Mouse (Mus musculus): ENCODE data around the gene Slc6a6. TPM values are rescaled to one million over a fixed set of nuclear protein-coding genes. Genes with fewer than 3 reads are reported as not detected.

Gene Slc6a6
- polyA plus RNA-seq, 1 experiment = 74.2 TPM

- 77% methylated on average over 4 of the region's 4 CpGs for WGBS
- no peak for DNase-seq (ENCODE audit: low read depth, low spot score)
These were observed 16.7 kb upstream of the Slc6a6 start for GRCm38 (mm10) chr6:91667141-91667540.

DNA sequence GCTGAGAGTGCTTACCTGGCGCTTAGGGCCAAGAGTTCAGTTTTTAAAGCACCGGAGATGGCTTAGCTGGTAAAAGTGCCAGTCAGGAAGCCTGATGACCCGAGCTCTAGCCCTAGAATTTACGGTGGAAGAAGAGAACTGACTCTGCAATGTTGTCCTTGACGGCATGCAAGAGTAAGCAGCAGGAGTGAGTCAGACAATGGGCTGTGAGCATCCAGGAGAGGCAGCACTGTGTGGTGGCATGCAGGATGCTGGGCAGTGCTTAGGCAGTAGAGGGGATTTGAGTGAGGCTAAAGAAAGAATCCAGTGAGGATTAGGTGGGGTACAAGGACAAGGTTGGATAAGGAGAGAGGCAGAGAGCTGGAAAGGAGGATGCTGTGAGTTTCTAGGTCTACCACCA, 15.6 kb upstream of the Slc6a6 start:
- DNase-seq (ENCODE audit: low read depth, low spot score) = no peak
- 60% methylated on average over 5 of the region's 5 CpGs for WGBS

DNA sequence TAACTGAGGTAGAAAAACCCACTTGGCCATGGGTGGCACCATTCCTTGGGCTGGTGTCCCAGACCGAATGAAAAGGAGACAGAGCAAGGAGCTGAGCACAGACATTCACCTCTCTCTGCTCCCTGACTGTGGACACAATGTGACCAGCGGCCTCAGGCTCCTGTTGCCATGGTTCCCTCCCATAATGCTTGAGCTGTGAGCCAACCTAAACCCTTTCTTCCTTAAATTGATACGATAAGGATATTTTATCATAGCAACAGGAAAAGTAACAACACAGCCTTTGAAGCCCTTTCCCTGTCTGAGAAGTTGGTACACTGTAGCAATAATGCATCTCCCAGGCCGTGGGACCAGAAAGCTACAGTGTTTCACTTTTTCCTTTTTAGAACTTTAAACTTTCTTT, 14.6 kb upstream of the Slc6a6 start:
- no peak for DNase-seq (ENCODE audit: low read depth, low spot score)
- WGBS = 65% methylated on average over 4 of the region's 4 CpGs

DNA sequence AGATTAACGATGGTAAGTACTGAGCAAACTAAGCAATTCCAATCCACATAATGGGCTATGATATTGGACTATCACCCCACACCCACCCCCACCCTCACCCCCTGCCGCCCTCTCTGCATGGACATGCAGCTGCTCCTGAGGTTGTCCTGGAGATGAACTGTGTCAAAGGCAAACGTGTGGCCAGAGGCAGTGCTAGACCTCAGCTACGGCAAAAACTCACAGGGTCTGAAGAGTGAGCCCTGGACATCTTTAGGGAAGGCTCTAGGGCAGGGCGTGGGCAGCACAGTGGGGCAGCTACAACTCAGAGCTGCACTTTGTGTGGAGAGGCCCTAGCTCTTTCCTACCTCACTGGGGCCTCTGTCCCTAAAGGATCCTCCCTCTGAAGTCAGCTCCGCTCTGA, 13.6 kb upstream of the Slc6a6 start:
- no peak for DNase-seq (ENCODE audit: low read depth, low spot score)
- 73% methylated on average over 6 of the region's 6 CpGs for WGBS

DNA sequence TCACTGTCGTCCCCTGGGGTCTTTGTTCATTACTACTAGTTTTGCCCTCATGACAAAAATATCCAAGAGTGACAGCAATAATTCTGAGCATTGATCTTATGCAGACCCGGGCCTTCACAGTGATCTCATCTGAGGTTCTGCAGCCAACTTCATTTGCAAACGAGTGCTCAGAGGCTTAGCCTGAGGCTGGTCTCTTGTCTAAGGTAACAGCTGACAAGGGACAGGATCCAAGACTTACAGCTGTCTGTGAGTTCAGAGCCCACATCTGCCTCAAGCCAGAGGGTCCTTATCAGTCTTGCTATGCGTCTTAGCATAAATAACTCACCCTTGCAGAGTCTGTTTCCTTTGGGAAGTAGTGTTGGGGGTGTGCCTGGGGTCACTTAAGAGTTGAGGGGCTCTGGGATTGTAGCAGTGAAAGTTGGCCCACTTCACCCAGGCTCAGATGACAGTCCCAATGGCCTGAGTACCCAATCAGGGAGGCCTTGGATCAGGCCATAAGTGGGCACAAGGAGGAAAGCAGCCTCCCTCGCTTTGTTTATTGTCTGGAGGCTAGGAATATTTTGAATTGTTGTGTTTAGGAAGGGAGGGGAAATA, 9.0 kb upstream of the Slc6a6 start:
- no peak for DNase-seq (ENCODE audit: low read depth, low spot score)
- WGBS = 71% methylated on average over 5 of the region's 5 CpGs

DNA sequence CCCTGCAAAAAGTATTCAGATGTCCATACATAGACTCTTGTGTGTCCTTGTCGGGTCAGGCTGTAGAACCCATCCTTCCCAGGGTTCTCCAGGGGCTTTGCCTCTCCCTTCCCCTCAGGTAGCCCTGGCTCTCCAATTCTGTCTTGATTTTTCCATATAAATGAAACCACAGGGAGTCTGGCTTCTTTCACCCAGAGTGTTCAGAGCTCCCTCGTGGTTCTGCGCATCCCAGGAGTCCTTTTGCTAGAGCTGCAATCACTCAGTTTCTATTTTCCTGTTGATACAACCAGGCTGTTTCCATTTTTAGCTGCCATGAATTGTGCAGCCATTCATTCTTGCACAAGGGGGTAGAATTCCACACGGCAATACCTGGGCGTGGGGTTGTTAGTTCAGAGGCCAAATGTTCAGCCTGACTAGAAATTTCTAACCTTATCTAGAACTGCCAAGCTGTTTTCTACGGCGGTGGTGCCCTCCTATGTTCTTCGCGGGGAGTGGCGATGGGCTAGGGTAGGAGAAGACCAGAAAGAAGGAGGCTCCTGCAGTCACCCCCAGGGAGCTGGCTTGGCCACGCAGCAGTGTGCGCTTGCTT, 5.3 kb upstream of the Slc6a6 start:
- 27% methylated on average over 12 of the region's 12 CpGs for WGBS
- no peak for DNase-seq (ENCODE audit: low read depth, low spot score)

DNA sequence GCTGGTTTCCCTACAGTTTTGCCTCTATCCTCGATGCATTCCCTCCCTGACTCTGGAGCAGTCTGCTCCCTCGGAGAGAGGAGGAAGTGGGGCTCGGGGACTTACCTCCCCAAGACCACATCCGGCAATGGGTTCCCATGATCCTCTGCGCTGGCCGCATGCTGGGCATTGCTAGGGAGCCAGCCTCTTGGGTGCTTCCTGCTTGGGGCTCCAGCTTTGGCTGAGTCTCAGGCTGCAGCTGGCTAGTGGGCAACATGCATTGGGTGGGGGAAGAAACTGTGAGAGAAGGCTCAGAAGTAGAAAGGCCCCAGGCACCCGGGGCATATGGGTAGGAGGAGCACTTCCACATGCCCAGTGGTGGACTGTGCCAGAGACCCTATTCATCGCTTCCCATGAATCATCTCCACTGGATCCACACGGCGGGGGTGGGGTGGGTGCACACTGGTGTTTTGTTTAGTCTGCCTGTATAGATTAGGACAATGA, 4.7 kb upstream of the Slc6a6 start:
- no peak for DNase-seq (ENCODE audit: low read depth, low spot score)
- WGBS = 53% methylated on average over 10 of the region's 10 CpGs

GRCm38 (mm10) chr6:91679716-91680115, 4.1 kb upstream of the Slc6a6 start:
- 81% methylated on average over 6 of the region's 6 CpGs for WGBS
- DNase-seq (ENCODE audit: low read depth, low spot score) = no peak

GRCm38 (mm10) chr6:91681841-91682240, 2.0 kb upstream of the Slc6a6 start:
- 75% methylated on average over 4 of the region's 4 CpGs for WGBS

DNA sequence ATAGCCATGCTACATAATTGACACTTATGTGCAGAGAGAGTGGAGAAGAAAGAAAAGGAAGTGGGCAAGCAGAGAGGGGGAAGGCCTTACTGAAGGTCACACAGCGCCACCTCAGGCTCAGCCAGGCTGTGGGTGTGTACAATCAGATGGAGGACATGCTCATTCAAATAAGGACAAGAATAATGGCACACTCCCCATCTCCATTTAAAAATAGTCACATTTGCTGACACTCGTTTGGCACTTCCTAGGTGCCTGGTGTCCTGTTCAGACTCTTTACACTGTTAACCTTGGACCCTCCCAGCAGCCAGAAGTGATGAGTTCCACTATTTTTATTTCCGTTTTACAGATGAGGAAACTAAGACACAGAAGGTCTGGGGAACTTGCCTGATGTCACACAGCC, 732 bp upstream of the Slc6a6 start:
- WGBS = 51% methylated on average over 3 of the region's 3 CpGs
- no peak for DNase-seq (ENCODE audit: low read depth, low spot score)

More at GRCm38 (mm10) chr6:91681841-91682240, 2.0 kb upstream of the Slc6a6 start:
- DNase-seq (ENCODE audit: low read depth, low spot score) = no peak

- 2% methylated on average over 13 of the region's 13 CpGs for WGBS
- DNase-seq (ENCODE audit: low read depth, low spot score) = no peak
These were observed 599 bp downstream of the Slc6a6 start for GRCm38 (mm10) chr6:91684474-91684829.

DNA sequence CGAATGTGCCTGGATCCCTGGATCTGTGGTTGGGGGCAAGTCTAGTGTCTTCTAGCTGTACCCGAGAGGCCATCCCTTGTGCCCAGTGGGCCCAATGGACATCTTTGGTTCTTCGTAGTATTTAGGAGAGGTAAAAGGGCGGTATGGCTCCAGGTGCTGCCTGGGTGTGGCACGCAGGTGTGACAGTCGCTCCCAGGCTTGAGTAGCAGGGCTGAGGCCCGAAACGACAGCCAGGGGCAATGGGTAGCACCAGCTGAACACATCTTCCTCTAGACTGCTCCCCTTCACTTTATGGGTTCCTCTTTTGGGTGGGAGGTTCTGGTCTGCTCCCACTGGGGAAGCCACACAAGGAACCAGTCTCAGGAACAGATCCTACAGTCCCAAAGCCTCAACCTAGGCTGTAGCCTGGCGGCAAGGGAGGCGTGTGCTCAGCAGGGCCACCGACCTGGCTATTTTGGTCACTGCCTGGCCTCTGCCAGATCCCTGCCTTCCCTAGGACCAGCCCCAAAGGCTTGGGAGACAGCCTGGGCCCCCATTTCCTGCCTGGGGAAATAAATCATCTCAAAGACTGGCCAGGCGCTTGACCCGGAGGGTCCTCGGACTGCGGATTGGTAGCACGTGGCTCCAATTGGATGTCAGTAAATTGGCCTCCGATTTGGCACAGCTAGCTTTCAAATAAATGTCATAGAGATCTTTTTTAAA, 1.1 kb downstream of the Slc6a6 start:
- 4% methylated on average over 17 of the region's 17 CpGs for WGBS
- no peak for DNase-seq (ENCODE audit: low read depth, low spot score)

DNA sequence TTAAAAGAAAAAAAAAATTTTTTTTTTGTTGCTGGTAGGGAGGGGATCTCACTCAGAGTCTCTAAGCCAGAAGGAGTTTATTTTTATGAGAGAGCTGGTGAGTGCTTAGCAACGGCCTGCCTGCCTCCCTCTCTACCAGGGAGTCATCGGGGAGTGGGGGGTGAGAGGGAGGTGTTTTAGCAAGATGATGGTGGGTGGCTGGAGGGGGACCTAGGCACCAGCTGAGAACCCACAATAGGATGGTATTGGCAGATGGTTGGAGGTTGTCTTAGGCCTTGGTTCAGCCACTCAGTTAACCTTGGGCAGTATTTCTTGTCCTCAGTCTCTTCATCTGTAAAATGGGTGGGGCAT, 1.7 kb downstream of the Slc6a6 start:
- no peak for DNase-seq (ENCODE audit: low read depth, low spot score)
- 5% methylated on average over 2 of the region's 2 CpGs for WGBS

DNA sequence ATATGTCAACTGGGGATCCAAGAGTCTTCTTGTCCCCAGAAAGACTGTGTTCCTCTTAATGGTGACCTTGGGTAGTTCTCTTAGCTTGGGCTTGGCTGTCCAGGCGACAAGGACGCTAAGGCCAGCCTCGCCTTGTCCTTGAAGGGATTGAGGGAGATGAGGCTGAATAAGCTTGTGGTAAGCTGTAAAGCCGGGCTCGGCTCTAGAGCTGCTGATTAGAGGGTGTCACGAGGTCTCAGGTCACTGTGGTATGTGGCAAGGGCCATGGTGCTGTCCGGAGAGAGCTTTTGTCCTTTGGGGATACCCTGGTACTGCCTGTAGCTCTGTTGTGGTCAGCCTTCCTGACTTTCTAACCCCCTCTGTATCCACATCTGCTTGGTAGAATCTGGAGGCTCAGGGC, 2.0 kb downstream of the Slc6a6 start:
- WGBS = 28% methylated on average over 7 of the region's 7 CpGs
- DNase-seq (ENCODE audit: low read depth, low spot score) = no peak

GRCm38 (mm10) chr6:91686597-91686996, 2.7 kb downstream of the Slc6a6 start:
- DNase-seq (ENCODE audit: low read depth, low spot score) = no peak
- 14% methylated on average over 4 of the region's 4 CpGs for WGBS

- DNase-seq (ENCODE audit: low read depth, low spot score) = no peak
- 22% methylated on average over 6 of the region's 6 CpGs for WGBS
These were observed 4.2 kb downstream of the Slc6a6 start for GRCm38 (mm10) chr6:91688021-91688420.

GRCm38 (mm10) chr6:91689231-91689630, 5.4 kb downstream of the Slc6a6 start:
- DNase-seq (ENCODE audit: low read depth, low spot score) = no peak

DNA sequence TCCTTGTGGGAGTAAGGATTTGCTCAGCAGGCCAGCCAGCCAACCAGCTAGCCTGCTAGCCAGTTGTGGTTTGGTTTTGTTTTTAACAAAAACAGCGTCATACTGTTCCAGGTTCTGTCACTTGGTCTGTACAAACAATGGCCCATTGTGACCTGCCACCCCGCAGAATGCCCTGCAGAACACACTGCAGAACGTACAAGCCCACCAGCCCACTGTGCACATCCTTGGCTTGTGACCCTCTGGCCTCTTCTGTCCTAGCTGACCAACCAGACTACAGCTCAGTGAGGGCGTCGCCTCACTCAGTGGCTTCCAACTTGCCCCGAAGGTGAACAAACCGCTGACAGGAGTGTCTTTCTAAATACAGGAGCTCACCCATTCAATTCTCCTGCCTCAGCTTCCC, 6.4 kb downstream of the Slc6a6 start:
- no peak for DNase-seq (ENCODE audit: low read depth, low spot score)
- 22% methylated on average over 7 of the region's 7 CpGs for WGBS

GRCm38 (mm10) chr6:91690646-91691045, 6.8 kb downstream of the Slc6a6 start:
- DNase-seq (ENCODE audit: low read depth, low spot score) = no peak
- 38% methylated on average over 7 of the region's 7 CpGs for WGBS

GRCm38 (mm10) chr6:91691576-91691975, 7.7 kb downstream of the Slc6a6 start:
- 76% methylated on average over 4 of the region's 4 CpGs for WGBS

DNA sequence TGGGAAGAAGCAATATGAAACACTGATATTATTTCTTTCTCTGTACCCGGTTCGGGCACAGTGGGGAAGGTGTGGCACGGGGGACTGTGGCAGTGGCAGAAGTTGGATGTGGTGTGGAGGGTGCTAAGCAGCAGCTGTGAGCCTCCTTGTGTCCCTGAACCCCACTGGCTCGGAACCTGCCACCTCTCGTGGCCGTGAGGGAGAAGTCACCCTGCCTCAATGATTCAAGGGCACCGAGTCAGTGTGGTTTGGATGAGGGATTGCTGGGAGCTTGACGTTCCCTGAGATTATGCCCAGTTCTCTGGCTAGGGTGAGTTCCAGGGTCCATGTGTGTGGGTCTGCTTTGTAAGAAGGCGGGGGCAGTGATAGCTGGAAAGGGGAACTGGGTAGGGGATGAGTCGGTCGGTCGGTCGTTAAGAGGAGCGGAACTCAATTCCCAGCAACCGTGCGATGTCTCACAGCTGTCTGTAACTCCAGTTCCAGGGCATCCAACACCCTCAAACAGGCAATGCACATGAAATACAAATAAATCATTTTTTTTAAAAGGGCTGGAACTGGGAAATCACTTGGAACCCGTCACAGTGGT, 9.5 kb downstream of the Slc6a6 start:
- DNase-seq (ENCODE audit: low read depth, low spot score) = no peak
- WGBS = 77% methylated on average over 17 of the region's 17 CpGs

More at GRCm38 (mm10) chr6:91691576-91691975, 7.7 kb downstream of the Slc6a6 start:
- DNase-seq (ENCODE audit: low read depth, low spot score) = no peak
